Mouse (Mus musculus) spleen, adult 2 months (tissue): ENCODE results near the gene Hmox1.

ENCODE experiments used
- CTCF ChIP-seq: fragments of 200-500 bp; IDR thresholded peaks from 2 replicates; pipeline ENCODE4 v1.5.1; 2011; ENCODE audit warnings: mild to moderate bottlenecking, inconsistent platforms; ENCODE audit not compliant: insufficient read depth, insufficient read length, insufficient replicate concordance; ENCODE audit errors: extremely low read depth
- POLR2A ChIP-seq: fragments of 200-500 bp; IDR thresholded peaks from 2 replicates; pipeline ENCODE4 v1.6.1; 2011; ENCODE audit warnings: low read depth, low read length, inconsistent platforms

GRCm38 (mm10) chr8:75064790-75065189 lies 28.6 kb upstream of the Hmox1 start:
- TF ChIP-seq POLR2A (no peak), CTCF (no peak)
